Mouse (Mus musculus) liver, postnatal 0 days (tissue): Measurements from ENCODE around the gene Ehf. TPM values are rescaled to one million over a fixed set of nuclear protein-coding genes. Genes with fewer than 3 reads are reported as not detected.

Experiments
- ATAC-seq: fragments of 200-750 bp; cut with Nextera tagmentation; 2 replicates; pipeline ENCODE4 v1.8.0; 2017; ENCODE audit warnings: mild to moderate bottlenecking, moderate library complexity
- DNase-seq: peaks from one replicate; pipeline ENCODE4 v3.0.0-alpha.2; 2016
- H3K27ac ChIP-seq: fragments of 300-500 bp; sonication (generic); 2 replicates; pipeline ENCODE4 v1.5.1; 2014; ENCODE audit warnings: antibody characterized with exemption, moderate library complexity, mild to moderate bottlenecking, low read depth
- H3K27me3 ChIP-seq: fragments of 300-500 bp; sonication (generic); 2 replicates; pipeline ENCODE4 v1.6.1; 2014; ENCODE audit warnings: low read length, control low read depth, mixed read lengths; ENCODE audit not compliant: insufficient read depth
- H3K36me3 ChIP-seq: fragments of 300-500 bp; sonication (generic); replicated peaks from 2 replicates; pipeline ENCODE4 v1.6.1; 2014; ENCODE audit warnings: mild to moderate bottlenecking, control low read depth, low read length, moderate library complexity, mixed read lengths; ENCODE audit not compliant: insufficient read depth
- H3K4me1 ChIP-seq: fragments of 300-500 bp; sonication (generic); 2 replicates; pipeline ENCODE4 v1.6.1; 2014; ENCODE audit warnings: antibody characterized with exemption, mild to moderate bottlenecking, control low read depth; ENCODE audit not compliant: insufficient read depth
- H3K4me2 ChIP-seq: fragments of 300-500 bp; sonication (generic); 2 replicates; pipeline ENCODE4 v1.6.1; 2014; ENCODE audit warnings: low read depth, mild to moderate bottlenecking, low read length, moderate library complexity, mixed read lengths
- H3K4me3 ChIP-seq: fragments of 300-500 bp; sonication (generic); 2 replicates; pipeline ENCODE4 v1.5.1; 2014; ENCODE audit warnings: low read depth, low read length
- H3K9ac ChIP-seq: fragments of 300-500 bp; sonication (generic); replicated peaks from 2 replicates; pipeline ENCODE4 v1.6.1; 2014; ENCODE audit warnings: mild to moderate bottlenecking, moderate library complexity
- H3K9me3 ChIP-seq: fragments of 300-500 bp; sonication (generic); 2 replicates; pipeline ENCODE4 v1.6.1; 2016; ENCODE audit warnings: mild to moderate bottlenecking, control low read depth, low read length, mixed read lengths
- CTCF ChIP-seq: sonication (generic); IDR thresholded peaks from 2 replicates; pipeline ENCODE4 v1.5.1; 2016; ENCODE audit warnings: antibody characterized with exemption, low read depth
- EP300 ChIP-seq: IDR thresholded peaks from 2 replicates; pipeline ENCODE4 v1.6.1; 2016; ENCODE audit warnings: antibody characterized with exemption, low read depth, mild to moderate bottlenecking
- WGBS: fragments of 180-500 bp; shearing (Covaris S2); extraction: QIAGEN DNeasy Blood & Tissue Kit; methylation state at CpG from one replicate; pipeline ENCODE4 v1.1.7; 2014; ENCODE audit not compliant: insufficient replicate concordance; 5-methylcytosine and 5-hydroxymethylcytosine counted together
- polyA plus RNA-seq: library from polyadenylated mRNA; unstranded; fragments of >200 nt; fragmentation: Nextera tagmentation; extraction: Ambion mirVana; gene quantifications from 2 replicates; pipeline ENCODE4 v1.2.1, GENCODE M21; 2015

Ehf gene
- polyA plus RNA-seq, 1 experiment from 2014 or later, result 0.26 TPM

- no peak for ATAC-seq
- H3K4me3 ChIP-seq, result no peak overlapping the region
- no peaks in the 10 kb centered on the region for H3K9me3 ChIP-seq
- no peaks in the 10 kb centered on the region for H3K4me1 ChIP-seq
- TF ChIP-seq EP300, result no peak
- 77% methylated on average over 5 of the region's 5 CpGs for WGBS
- no peak overlapping the region for H3K27ac ChIP-seq
- H3K9ac ChIP-seq, result no peak overlapping the region
- no peak for DNase-seq
- no peak overlapping the region for H3K4me2 ChIP-seq
- no peaks in the 10 kb centered on the region for H3K36me3 ChIP-seq
- H3K27me3 ChIP-seq, result no peaks in the 10 kb centered on the region
Observed at GRCm38 (mm10) chr2:103270556-103271160, 32.4 kb downstream of the Ehf start.

GRCm38 (mm10) chr2:103239086-103239485, 64.0 kb downstream of the Ehf start:
- Histone ChIP-seq H3K27ac (no peak overlapping the region), H3K9ac (no peak overlapping the region), H3K4me1 (no peaks in the 10 kb centered on the region), H3K36me3 (no peaks in the 10 kb centered on the region), H3K27me3 (no peaks in the 10 kb centered on the region), H3K4me2 (no peak overlapping the region), H3K4me3 (no peak overlapping the region), H3K9me3 (no peaks in the 10 kb centered on the region)
- WGBS, result 91% methylated on average over 4 of the region's 4 CpGs
- no peak for TF ChIP-seq EP300
- no peak for TF ChIP-seq CTCF
- no peak for ATAC-seq
- no peak for DNase-seq

GRCm38 (mm10) chr2:103226781-103227180, 76.3 kb downstream of the Ehf start:
- no peaks in the 10 kb centered on the region for H3K36me3 ChIP-seq
- no peaks in the 10 kb centered on the region for H3K27me3 ChIP-seq
- H3K27ac ChIP-seq, result no peak overlapping the region
- no peak overlapping the region for H3K4me3 ChIP-seq
- 89% methylated on average over 2 of the region's 2 CpGs for WGBS
- ATAC-seq, result no peak
- H3K9ac ChIP-seq, result no peak overlapping the region
- H3K4me1 ChIP-seq, result no peaks in the 10 kb centered on the region
- no peak for TF ChIP-seq CTCF
- no peak for TF ChIP-seq EP300
- no peaks in the 10 kb centered on the region for H3K9me3 ChIP-seq
- DNase-seq, result no peak
- H3K4me2 ChIP-seq, result no peak overlapping the region

GRCm38 (mm10) chr2:103220871-103221270, 82.2 kb downstream of the Ehf start:
- Histone ChIP-seq H3K4me2 (no peak overlapping the region), H3K9me3 (no peaks in the 10 kb centered on the region), H3K27ac (no peak overlapping the region), H3K4me1 (no peaks in the 10 kb centered on the region), H3K9ac (no peak overlapping the region), H3K36me3 (no peaks in the 10 kb centered on the region), H3K27me3 (no peaks in the 10 kb centered on the region), H3K4me3 (no peak overlapping the region)
- 67% methylated on average over 2 of the region's 2 CpGs for WGBS
- TF ChIP-seq CTCF (no peak), EP300 (no peak)
- DNase-seq (no peak), ATAC-seq (no peak)

GRCm38 (mm10) chr2:103218323-103218722, 84.8 kb downstream of the Ehf start:
- Histone ChIP-seq H3K9me3 (no peaks in the 10 kb centered on the region), H3K4me2 (no peak overlapping the region), H3K9ac (no peak overlapping the region), H3K4me3 (no peak overlapping the region), H3K36me3 (no peaks in the 10 kb centered on the region), H3K27ac (no peak overlapping the region), H3K4me1 (no peaks in the 10 kb centered on the region), H3K27me3 (no peaks in the 10 kb centered on the region)
- ATAC-seq (no peak), DNase-seq (no peak)
- TF ChIP-seq EP300 (no peak), CTCF (no peak)
- WGBS, result 80% methylated on average over 4 of the region's 4 CpGs

GRCm38 (mm10) chr2:103215801-103216200, 87.3 kb downstream of the Ehf start:
- Histone ChIP-seq H3K36me3 (no peaks in the 10 kb centered on the region), H3K4me2 (no peak overlapping the region), H3K27ac (no peak overlapping the region), H3K4me3 (no peak overlapping the region), H3K27me3 (no peaks in the 10 kb centered on the region), H3K4me1 (no peaks in the 10 kb centered on the region), H3K9me3 (no peaks in the 10 kb centered on the region), H3K9ac (no peak overlapping the region)
- TF ChIP-seq EP300, result no peak
- no peak for TF ChIP-seq CTCF
- no peak for ATAC-seq
- WGBS, result 78% methylated on average over 4 of the region's 4 CpGs
- no peak for DNase-seq

- WGBS, result 80% methylated on average over 8 of the region's 8 CpGs
- Histone ChIP-seq H3K27ac (no peak overlapping the region), H3K36me3 (no peaks in the 10 kb centered on the region), H3K9ac (no peak overlapping the region), H3K4me2 (no peak overlapping the region), H3K4me1 (no peaks in the 10 kb centered on the region), H3K4me3 (no peak overlapping the region), H3K9me3 (no peaks in the 10 kb centered on the region), H3K27me3 (no peaks in the 10 kb centered on the region)
- TF ChIP-seq CTCF (no peak), EP300 (no peak)
- ATAC-seq, result no peak
- no peak for DNase-seq
Observed at GRCm38 (mm10) chr2:103214861-103215260, 88.2 kb downstream of the Ehf start.
